Mouse (Mus musculus): ENCODE measurements around the gene Plvap.

DNA sequence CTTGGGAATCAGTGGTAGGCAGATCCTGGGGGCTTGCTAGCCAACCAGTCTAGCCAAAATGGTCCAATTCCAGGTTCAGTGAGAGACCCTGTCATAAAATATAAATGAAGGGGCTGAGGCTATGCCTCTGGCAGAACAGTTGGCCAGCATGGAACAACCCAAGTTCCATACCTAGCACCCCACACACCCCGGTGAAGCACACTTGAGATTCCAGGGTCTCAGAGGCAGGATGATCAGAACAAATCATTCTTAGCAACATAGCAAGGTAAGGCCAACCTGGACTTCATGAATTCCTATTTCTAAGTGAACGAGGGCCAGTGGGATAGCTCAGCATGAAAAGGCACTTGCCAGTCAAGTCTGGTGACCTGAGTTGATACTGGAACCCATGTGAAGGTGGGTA, 44.4 kb downstream of the Plvap start:
- TF ChIP-seq POLR2A (IDR thresholded peaks at IDR 0.05; ENCODE audit: low read depth, low read length) (no peak), CTCF (IDR thresholded peaks at IDR 0.05; ENCODE audit: extremely low read depth, insufficient read length, insufficient replicate concordance, low read depth, low read length) (no peak)
